Mouse (Mus musculus): ENCODE data around the gene Bmpr1a. TPM values are rescaled to one million over a fixed set of nuclear protein-coding genes. Genes with fewer than 3 reads are reported as not detected.

The Bmpr1a gene
- polyA plus RNA-seq, 1 experiment: 75.4 TPM

- Histone ChIP-seq H3K9me3 (replicated peaks; ENCODE audit: control insufficient read depth, insufficient read depth, low read length, poor library complexity, severe bottlenecking) (peaks cover 16% of the 10 kb centered on the region), H3K27me3 (ENCODE audit: control insufficient read depth, insufficient read depth, low read length, poor library complexity, severe bottlenecking) (no peaks in the 10 kb centered on the region), H3K9ac (ENCODE audit: low read depth, poor library complexity, severe bottlenecking) (peak overlapping the region; percentile 45), H3K4me1 (ENCODE audit: control insufficient read depth, insufficient read depth, low read length) (peaks cover 8% of the 10 kb centered on the region), H3K27ac (ENCODE audit: insufficient read depth, low read length) (peak overlapping the region; percentile 75), H3K4me3 (ENCODE audit: low read depth, low read length) (peak overlapping the region; percentile 52), H3K36me3 (ENCODE audit: control insufficient read depth, insufficient read depth, low read length, poor library complexity, severe bottlenecking) (no peaks in the 10 kb centered on the region)
- TF ChIP-seq POLR2A (IDR thresholded peaks at IDR 0.05; ENCODE audit: insufficient read depth, low read length): no peak
- TF ChIP-seq CTCF (IDR thresholded peaks at IDR 0.05; ENCODE audit: low read depth, low read length): peak; percentile 74
- peak; percentile 23; the same call in 1 of the 2 replicates for TF ChIP-seq EP300 (IDR thresholded peaks at IDR 0.05; ENCODE audit: insufficient read depth, low read depth, low read length)
Observed at GRCm38 (mm10) chr14:34362726-34363445, 140.3 kb downstream of the Bmpr1a start.

- no peak for TF ChIP-seq EP300 (IDR thresholded peaks at IDR 0.05; ENCODE audit: insufficient read depth, low read depth, low read length)
- no peak for TF ChIP-seq CTCF (IDR thresholded peaks at IDR 0.05; ENCODE audit: low read depth, low read length)
- TF ChIP-seq POLR2A (IDR thresholded peaks at IDR 0.05; ENCODE audit: insufficient read depth, low read length): no peak
Observed at GRCm38 (mm10) chr14:34362135-34362534, 141.0 kb downstream of the Bmpr1a start.

More at GRCm38 (mm10) chr14:34362135-34362534, 141.0 kb downstream of the Bmpr1a start:
- peaks cover 11% of the 10 kb centered on the region for H3K4me1 ChIP-seq (ENCODE audit: control insufficient read depth, insufficient read depth, low read length)
- peak overlapping the region; percentile 52; the same call in 1 of the 2 replicates for H3K4me3 ChIP-seq (ENCODE audit: low read depth, low read length)
- no peaks in the 10 kb centered on the region for H3K27me3 ChIP-seq (ENCODE audit: control insufficient read depth, insufficient read depth, low read length, poor library complexity, severe bottlenecking)
- no peaks in the 10 kb centered on the region for H3K36me3 ChIP-seq (ENCODE audit: control insufficient read depth, insufficient read depth, low read length, poor library complexity, severe bottlenecking)
- H3K9me3 ChIP-seq (replicated peaks; ENCODE audit: control insufficient read depth, insufficient read depth, low read length, poor library complexity, severe bottlenecking): peaks cover 16% of the 10 kb centered on the region
- H3K9ac ChIP-seq (ENCODE audit: low read depth, poor library complexity, severe bottlenecking): peak overlapping the region; percentile 45; the same call in 1 of the 2 replicates
- peak overlapping the region; percentile 72 for H3K27ac ChIP-seq (ENCODE audit: insufficient read depth, low read length)

Other genes with a start within 250 kb of the Bmpr1a start
- 26.7 and 32.5 TPM in 2 replicates for gene Shld2, start 192.8 kb downstream of the Bmpr1a start, polyA plus RNA-seq (2011; ENCODE audit: insufficient read depth, insufficient read length, low read depth, missing spikeins)
- gene Glud1, start 192.6 kb downstream of the Bmpr1a start, polyA plus RNA-seq (2011; ENCODE audit: insufficient read depth, insufficient read length, low read depth, missing spikeins): 285 and 305 TPM in 2 replicates
- 3.5 and 5.7 TPM in 2 replicates for gene Fam25c, start 147.9 kb downstream of the Bmpr1a start, polyA plus RNA-seq (2011; ENCODE audit: insufficient read depth, insufficient read length, low read depth, missing spikeins)
- gene Sncg, start 128.6 kb downstream of the Bmpr1a start, polyA plus RNA-seq (2011; ENCODE audit: insufficient read depth, insufficient read length, low read depth, missing spikeins): 2.2 and 3.2 TPM in 2 replicates
- gene Mmrn2, start 127.9 kb downstream of the Bmpr1a start, polyA plus RNA-seq (2011; ENCODE audit: insufficient read depth, insufficient read length, low read depth, missing spikeins): 1.3 and 1.7 TPM in 2 replicates
- not detected in 2 replicates for gene 9230112D13Rik, start 19.5 kb upstream of the Bmpr1a start, polyA plus RNA-seq (2011; ENCODE audit: insufficient read depth, insufficient read length, low read depth, missing spikeins)
- 3.4 and 4.0 TPM in 2 replicates for gene Ldb3, start 85.3 kb upstream of the Bmpr1a start, polyA plus RNA-seq (2011; ENCODE audit: insufficient read depth, insufficient read length, low read depth, missing spikeins)
- not detected in 2 replicates for gene Opn4, start 96.8 kb upstream of the Bmpr1a start, polyA plus RNA-seq (2011; ENCODE audit: insufficient read depth, insufficient read length, low read depth, missing spikeins)
- 205 and 231 TPM in 2 replicates for gene Wapl, start 170.6 kb upstream of the Bmpr1a start, polyA plus RNA-seq (2011; ENCODE audit: insufficient read depth, insufficient read length, low read depth, missing spikeins)

Measured in ES-Bruce4 (cell line).